Mouse (Mus musculus): ENCODE measurements around the gene Phf21a.

Gene Phf21a

DNA sequence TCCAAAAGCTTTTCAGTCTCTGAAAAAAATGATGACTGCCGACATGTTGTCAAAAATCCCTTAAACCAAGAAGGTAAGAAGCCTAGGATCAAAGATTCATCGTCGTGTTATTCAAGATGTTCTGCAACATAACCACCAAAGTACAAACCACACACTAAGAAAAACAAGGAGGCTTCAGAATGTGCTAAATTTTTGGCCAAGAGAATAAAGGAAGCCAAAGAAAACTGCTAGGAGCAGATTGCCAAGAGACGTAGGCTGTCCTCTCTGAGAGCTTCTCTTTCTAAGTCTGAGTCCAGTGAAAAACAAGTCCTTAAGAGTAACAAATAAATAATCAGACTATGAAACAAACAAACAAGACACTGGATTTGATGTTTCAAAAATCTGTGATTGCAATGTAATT lies 219.6 kb downstream of the Phf21a start:
- DNase-seq = no peak

DNA sequence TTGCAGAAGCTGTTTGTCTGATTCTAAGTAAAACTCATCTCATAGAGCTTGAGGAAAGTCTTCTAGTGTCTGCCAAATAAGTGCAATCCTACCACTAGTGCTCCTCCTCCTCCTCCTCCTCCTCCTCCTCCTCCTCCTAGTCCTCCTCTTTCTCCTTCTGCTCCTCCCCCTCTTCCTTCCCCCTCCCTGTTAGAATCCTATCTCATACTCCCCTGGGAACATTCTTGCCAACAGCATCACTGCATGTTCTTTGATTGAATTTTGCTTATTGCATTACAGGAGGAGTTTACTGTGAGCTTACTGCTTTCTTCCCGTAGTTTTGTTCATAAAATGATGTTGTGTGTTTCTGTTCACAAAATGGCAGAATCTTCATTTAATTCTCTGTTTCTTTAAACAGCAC lies 221.1 kb downstream of the Phf21a start:
- no peak for DNase-seq

DNA sequence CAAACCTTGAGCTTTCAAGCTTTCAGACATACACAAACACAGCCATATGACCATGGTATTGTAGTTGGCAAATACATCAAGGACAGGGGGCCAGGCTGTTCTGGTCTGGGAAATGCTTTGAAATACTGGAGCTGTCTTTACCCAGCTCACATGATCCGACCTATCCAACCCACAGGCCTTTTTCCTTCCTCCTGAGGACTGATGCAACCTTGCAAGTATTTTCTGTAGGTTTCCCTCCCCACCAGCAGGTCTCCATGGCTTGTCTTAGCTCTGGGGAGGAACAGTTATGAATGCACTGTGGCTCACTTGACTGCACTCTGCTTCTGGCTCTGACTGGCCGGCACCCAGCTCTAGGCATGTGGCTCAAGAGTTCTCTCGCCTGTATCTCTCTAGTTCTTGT lies 223.7 kb downstream of the Phf21a start:
- DNase-seq = no peak

DNA sequence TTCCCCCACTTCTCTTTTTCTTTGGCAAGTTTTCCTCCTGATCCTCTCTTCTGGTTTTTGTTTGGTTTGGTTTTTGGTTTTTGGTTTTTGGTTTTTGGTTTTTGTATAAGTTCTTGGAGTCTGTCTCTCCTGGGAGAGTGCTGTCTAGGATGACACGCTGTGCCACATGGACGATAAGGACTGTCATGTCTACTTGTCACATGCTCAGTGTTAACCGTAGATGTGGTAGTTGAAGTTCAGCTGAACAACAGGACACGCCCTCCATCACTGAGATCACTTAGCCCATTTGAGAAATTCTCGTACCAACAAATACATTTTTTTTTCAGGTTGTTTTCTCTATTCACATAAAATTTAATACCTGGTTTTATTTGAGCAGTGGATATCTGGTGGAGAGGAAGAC lies 224.3 kb downstream of the Phf21a start:
- no peak for DNase-seq

DNA sequence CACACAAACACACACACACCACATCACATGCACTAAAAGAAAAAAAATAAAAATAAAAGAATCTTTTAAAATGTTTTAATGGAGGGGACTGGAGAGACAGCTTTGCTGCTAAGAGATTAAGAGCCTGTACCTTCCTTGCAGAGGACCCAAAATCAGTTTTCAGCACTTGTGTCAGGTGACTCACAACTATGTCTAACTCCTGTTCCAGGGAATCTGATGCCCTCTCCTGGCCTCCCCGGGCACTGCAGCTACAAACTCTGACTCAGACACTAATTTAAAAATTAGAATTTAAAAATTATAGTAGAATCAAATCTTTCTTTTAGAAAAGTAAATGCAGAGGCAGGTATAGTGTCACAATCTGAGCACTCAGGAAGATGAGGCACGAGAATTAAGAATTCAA lies 229.8 kb downstream of the Phf21a start:
- peak; percentile 43 for DNase-seq

DNA sequence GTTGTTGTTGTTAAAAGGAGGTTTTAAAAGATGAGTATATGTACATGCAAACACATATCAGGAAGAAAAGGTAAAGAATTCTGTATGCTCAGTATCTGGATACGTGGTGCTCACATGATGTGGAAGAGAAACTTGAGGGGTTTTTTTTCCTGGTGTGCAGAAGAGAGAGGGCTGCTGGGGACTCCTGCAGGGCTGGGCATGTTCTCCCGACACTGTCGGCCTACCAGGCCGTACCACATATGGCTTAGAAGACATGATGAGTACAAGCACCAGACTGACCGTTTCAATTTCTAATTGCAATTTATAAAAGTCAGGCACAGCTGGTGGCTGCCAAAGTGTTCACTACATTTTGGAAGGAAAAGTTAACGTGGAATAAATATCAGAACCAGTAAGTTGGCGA lies 232.8 kb downstream of the Phf21a start:
- DNase-seq = no peak

DNA sequence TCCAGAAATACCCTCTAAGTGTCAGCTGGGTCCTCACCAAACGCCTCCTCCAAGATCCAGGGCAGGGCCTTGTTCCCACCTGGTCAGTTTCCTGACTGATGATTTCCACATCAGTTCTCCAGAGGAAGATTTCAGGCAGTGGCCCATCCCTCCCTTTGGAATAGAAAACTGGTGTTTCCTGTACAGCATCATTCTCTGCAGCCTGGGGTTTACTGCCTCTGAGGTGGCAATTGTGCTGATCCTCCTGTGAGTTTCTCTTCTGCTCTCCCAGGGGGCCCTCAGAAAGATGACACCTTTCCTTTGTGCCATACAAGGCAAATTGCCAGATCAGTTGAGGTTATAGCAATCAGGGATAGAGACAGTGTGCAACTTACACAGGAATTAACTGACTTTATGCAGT lies 233.3 kb downstream of the Phf21a start:
- no peak for DNase-seq

DNA sequence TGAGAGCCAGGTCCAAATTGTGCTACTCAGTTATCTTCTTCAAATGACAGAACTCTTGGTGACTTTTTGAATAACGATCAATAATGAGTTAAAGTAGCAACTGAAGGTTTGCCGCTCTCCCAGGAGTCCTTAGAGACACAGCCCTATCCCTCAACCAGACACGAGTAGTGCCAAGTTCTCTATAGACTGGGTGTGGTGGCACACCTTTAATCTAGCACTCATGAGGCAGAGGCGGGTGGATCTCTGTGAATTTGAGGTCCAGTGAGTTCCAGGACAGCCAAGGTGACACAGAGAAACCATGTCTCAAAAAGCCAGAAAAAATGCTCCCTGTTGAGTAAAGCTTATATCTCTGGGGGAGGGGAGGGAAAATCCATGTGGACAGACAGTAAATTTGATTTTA lies 234.7 kb downstream of the Phf21a start:
- no peak for DNase-seq

DNA sequence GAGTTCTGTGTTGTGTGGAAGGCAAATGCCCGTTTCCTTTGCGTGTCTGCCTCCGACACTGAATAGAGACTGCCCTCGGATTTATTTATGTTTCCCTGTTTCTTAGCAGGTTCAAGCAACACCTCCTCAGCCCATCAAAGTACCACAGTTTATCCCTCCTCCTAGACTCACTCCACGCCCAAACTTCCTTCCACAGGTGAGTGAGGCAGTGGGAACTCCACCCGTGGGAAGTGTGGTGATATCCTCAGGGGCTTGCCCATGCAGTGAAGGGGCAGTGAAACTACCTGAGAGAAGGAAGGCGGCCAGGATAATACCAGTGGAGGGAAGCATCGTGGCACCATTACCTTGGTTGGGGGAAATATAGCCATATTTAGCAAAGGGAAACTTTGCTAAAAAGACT lies 235.3 kb downstream of the Phf21a start:
- no peak for DNase-seq

DNA sequence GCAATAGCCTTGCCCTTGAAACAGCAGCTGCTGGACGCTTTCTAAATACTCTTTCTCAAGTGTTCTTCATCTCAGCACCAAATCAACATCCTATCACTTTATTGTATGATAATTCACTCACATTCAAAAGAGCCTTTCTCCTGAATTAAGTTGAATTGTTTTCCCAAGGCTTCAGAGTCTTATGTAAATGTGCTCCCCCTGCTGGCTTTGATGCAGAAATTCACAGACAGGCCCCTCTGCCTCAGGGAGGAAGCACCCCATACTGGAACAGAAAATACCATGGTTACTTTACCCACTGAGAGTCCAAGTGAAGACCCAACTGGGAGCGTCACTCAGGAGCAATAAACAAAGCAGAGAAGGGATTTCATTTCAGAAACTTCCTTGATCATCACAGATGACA lies 237.9 kb downstream of the Phf21a start:
- DNase-seq = peak in 1 of 2 experiments; percentile 19

DNA sequence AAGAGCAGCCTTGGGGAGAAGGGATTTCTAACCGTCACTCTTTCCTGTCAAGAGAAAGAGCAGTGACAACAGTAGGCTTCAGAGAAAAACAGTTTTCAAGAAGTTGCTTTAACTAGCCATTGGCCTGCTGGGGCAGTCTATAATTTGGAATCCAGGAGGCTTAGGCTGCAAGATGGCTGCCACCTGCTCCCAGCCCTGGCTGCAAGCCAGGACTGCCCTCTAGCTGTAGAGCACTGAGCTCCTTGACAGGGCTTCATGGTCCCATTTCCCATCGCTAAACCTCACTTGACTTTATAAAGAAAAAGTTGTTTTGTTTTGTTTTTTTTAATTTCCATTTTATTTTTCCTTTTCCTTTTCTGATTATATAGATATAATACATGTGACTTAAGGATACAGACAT lies 238.5 kb downstream of the Phf21a start:
- DNase-seq = no peak

DNA sequence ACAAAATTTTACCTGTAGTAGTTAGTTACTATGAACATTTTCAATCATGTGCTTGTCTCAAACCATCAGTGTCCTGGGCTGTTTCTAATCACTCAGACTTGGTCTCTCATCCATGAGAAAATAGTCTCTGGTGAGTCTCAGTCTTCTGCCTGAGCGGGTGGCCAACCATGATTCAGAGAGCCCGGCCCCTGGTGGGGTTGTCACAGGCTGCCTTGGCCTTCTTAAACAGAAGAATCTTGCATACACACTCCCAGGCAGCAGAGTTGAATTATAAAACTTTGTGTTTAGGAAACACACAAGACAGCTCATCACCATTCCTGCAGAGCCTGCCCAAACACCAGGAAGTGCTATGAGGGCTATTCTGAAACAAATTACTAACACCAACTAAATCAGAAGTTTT lies 239.0 kb downstream of the Phf21a start:
- DNase-seq = no peak

DNA sequence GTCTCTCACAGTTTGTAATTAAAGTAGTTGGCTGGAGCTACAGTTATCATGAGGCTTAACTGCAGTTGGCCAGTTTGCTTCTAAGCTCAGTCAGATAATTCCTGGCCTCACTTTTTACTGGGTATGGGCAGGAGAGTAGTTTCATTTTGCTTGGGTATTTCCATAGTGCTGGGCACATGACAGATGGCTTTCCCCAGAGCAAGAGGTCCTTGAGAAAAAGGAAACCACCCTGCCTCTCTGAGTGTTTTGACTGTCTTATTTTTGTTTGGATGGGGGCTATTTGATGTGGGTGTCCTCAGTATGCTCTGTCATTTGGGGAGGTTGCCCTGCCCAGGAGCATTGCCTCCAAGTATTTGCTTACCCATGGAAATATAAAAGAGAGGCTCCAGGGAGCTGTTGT lies 249.5 kb downstream of the Phf21a start:
- no peak for DNase-seq

DNA sequence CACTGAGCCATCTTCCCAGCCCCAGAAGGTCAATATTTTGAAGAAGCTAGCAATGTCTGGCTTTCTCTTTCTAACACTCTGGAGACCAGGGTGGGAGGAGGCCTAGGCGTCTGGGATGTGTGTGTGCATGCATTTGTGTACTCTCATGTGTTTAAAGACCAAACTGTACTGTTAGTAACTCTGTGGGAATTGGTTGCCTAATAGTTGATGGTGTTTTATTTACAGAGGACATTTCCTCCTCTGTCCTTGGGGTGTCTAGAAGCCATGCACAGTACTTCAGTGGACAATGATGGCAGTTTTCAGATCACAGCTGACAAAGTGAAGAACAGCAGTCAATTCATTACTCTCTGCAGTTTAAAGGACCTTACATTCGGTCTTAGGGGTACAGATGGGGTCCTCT lies 254.3 kb downstream of the Phf21a start:
- no peak for DNase-seq

DNA sequence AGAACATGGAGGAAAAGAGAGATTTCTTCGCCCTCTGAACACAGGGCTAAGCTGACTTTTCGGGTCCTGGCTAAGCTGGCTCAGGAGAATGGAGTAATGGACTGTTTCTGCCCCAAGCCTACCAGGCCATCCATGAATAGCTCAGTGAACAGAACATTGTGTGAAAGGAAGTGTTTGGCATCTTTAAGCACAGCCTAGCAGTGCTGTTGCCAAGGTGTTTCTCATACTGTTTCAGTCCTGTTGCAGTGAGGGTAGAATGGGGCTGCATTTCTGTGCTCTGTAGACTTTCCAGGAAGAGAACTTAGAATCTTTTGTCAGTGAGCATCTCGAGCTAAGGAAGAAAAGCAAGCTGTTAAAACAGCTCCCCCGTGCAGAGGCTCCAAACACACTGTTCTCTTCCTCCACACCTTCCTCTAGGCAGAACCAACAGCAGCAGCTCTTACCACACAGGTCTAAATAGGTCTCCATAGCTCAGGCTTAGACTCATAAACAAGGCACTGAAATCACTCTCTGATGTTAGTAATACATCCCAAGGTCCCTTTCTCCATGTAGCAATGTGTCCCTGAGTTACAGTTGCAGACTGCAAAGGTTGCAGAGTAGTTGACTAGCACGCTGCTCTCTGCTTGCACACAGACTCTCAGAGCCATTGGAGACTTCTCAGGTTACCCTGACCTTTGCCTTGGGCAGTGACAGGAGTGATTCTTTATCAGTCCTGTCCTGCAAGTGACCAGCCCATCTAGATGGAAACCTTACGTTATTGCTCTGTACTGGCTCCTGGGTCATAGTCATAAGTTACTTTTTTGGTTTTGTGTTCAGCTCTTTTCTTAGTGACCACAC lies 256.9 kb downstream of the Phf21a start:
- no peak for DNase-seq

DNA sequence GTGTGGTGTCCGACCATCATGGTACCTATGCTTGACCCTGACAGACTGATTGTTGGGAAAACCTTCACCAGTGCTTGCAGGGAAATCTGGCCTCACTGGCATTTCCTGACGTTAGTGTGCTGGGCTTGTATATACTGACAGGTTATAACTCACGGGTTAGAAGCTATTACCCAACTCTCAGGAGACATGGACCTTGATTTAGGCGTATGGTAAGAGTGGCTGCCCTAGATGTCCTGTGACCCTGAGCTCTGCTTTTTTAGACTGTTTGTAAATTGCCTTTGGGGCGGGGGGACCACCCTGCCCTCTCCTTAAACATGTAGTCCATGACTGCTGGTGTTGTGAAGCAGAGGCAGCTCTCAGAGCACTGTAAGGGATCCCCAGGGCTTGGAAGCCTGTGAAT lies 257.8 kb downstream of the Phf21a start:
- DNase-seq = no peak

DNA sequence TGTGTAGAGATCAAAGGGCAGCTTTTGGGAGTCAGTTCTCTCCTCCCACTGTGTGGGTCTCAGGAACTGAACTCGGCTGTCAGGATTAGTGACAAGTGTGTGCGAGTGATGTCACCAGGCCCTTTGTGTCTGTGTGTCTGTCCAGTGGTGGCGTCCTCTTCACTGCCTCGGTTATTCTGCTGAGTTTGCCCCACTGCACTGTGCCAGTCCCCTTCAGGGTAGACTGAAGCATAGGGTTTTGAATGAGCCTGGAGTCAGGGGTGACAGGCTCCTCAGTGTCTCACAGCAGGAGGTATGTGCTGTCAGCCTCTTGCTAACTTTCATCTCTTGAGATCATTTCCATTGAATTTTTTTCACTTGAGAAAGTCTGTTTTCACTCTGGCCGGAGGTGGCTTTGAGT lies 260.5 kb downstream of the Phf21a start:
- DNase-seq = no peak

DNA sequence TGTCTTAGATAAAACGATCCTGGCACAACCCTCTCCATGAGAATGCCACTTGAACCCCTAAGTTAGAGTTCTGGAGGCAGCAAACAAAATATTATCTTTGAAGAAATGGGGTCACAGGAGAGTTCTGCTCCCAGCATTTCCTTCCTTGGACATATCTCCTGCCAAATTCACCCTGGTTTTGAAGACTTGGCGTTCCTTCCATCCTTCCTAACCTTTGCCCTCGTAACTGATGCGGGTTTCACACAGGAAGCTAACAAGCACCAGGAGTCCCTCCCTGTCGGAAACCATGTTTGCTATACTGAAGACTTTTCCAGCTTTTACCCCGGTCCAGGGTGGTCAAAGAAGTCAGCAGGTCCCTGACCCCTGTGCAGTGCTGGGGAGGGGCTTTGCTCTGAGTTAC lies 261.3 kb downstream of the Phf21a start:
- no peak for DNase-seq

DNA sequence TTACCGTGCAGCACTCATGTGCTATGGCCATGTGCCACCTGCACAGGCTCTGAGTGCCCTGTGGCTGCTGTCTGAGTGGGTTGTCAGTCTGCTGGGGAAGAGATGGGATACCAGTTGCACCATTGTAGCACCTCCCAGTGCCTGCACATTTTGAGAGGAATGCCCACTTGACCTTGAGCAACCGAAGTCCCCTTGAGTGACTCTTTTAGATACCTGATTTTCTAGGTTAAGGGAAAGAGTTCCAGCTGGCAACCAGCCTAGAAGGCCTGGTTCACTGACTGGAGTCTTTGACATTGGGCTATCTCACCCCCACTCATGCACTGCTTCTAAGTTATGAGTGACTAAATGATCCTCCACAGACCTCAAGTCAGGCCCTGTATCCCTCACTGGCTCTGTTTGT lies 266.4 kb downstream of the Phf21a start:
- DNase-seq = no peak

DNA sequence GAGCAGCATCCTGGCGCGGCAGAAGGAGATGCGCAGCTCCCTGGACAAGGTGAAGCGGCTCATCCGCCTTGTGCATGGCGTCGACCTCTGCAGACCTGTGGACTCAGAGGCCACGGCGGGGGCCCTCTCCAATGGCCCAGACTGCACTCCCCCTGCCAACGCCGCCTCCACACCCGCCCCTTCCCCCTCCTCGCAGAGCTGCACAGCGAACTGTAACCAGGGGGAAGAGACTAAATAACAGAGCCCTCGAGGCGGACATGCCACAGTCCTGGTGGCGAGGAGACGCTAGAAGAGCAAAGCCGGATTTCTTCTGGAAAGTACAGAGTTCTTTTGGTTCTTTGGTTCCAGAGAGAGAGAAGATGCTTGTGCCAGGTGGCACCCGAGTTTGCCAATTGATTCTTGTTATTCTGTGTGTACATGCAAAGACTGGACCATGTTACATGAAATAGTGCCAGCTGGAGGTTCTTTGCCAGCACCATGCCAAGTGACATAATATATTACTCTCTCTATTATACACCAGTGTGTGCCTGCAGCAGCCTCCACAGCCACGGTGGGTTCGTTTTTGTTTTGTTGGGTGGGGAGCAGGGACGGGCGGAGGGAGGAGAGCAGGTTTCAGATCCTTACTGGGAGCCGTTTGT lies 267.4 kb downstream of the Phf21a start:
- no peak for DNase-seq

DNA sequence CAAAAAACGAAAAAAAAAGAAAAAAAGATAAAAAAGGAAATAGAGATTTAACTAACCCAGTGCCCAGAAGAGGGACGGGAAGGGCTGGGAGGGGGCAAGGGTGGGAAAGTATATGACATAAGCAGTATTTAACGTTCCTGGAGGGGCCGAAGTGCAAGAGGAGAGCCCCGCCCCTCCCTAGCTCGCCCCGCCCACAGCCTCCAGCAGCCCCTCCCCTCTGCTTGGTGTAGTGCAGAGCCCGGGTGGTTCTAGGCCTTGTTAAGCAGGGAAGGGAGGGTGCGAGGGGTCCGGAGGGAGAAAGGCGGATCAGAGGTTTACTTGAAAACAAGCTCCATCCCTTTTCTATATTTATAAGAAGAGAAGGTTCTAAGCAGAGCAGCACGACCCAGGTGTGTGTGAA lies 268.0 kb downstream of the Phf21a start:
- DNase-seq = no peak

DNA sequence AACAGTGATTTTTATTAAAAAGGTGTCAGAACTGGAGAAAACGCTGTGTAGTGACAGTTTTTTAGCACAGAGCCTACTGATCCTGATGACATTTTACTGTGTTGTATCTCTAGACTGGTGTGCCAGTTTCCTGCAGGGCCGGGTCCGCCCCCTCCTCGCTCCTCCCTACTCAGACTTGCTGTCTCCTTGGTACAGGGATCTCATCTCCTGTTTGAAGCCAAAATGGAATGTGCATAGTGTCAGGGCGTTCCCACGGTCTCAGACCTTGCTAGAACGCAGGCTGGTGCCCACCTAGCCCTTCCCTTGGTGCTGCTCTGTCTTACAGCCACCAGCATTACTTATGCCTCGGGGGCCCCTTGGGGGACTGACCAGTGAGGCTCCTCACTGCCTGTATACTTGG lies 268.9 kb downstream of the Phf21a start:
- DNase-seq = no peak

DNA sequence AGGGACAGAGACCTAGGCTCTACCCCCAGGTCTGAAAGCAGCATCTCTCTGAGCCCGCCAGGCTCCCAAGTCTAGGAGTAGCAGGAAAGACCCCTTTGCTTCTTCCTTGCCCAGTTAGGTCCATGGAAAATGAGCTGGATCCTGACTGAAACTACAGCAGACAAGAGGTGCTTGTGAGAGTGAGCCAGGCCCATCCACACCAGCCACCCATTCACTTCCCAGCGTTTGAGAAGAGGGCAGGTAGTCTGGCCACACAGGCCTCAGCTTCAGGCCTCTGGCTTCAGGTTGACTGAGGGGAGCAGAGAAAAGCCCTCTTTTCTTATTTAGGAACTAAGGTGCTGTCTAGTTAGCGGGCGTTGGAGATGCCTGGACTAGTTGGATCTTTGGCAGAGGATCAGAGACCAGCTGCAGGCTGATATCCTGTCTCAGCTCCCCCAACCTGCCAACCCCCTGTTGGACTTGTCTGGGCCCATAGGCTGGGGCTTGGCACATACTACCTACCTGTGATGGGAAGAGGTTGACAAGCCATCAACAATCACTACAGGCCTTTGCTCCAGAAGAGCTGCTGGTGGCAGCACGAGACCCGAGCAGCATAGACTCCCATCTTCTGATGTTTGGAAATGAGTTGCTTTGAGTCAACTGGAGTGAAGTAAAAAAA lies 269.8 kb downstream of the Phf21a start:
- DNase-seq = no peak

DNA sequence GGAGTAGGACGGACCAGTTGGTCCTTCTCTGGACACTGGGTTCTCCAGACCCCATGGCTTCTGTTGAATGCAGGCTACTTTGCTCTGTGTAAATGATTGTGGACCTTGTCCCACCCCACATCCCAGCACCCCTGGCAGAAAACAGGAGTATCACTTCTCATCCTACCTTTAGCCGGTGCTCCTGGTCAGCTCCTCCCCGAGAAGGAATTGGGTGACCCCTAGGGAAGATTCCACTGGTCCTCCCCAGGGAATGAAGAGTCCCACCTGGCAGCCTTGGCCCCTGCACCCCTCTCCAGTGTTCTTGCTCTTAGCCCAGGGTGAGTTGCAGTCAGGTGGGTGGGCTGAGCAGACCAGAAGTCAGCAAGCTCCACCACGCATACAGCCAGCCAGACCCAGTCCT lies 271.2 kb downstream of the Phf21a start:
- no peak for DNase-seq
